In the genomic region with DNA sequence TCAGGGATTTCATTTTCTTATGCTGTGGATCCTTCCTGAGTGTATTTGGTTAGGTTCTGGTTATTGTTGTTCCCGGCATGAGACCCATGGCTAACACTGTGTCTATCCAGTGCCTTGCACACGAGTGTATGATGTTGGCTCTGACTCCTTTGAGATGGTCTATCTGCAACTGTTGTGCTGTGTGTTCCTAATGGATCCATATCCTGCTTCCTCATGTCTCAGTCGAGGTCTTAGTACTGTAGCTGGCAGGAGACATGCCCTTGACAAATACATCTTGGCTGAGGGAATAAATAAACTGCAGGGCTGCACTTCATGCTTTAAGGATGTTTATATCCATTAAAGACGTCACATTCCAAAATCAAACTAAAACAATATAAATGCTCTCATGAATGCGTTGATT, we compare ENCODE assay signal across 26 mouse cellular contexts.
"Had no signal": no experiment of that assay in that cellular context is flagged by ENCODE, and none has a peak within 500 bp of the region (broad histone marks: within the 10 kb centered on the region; RNA-seq: fewer than 3 reads in every experiment).

No protein-coding gene starts in this region.

- H3K4me2 ChIP-seq: heart, embryonic 11.5 days; heart, embryonic 13.5 days; heart, embryonic 15.5 days; hindbrain, embryonic 12.5 days; hindbrain, embryonic 15.5 days; kidney, embryonic 15.5 days; limb, embryonic 12.5 days had no signal

- H3K27ac ChIP-seq: gastrocnemius, adult 2 months; heart, embryonic 13.5 days; heart, embryonic 15.5 days; hindbrain, embryonic 10.5 days; hindbrain, embryonic 12.5 days; hindbrain, embryonic 15.5 days; hindbrain, postnatal 0 days; kidney, embryonic 15.5 days; kidney, postnatal 0 days; limb, embryonic 10.5 days; limb, embryonic 12.5 days had no signal

- H3K4me1 ChIP-seq: heart, embryonic 13.5 days; heart, embryonic 15.5 days; hindbrain, embryonic 10.5 days; hindbrain, embryonic 12.5 days; hindbrain, embryonic 15.5 days; kidney, embryonic 15.5 days; limb, embryonic 10.5 days; limb, embryonic 12.5 days had no signal

- H3K9me3 ChIP-seq: heart, embryonic 15.5 days; hindbrain, embryonic 10.5 days; hindbrain, embryonic 15.5 days; kidney, embryonic 15.5 days; limb, embryonic 10.5 days; limb, embryonic 12.5 days had no signal

- H3K9ac ChIP-seq: heart, embryonic 13.5 days; heart, embryonic 15.5 days; hindbrain, embryonic 12.5 days; hindbrain, embryonic 15.5 days; kidney, embryonic 15.5 days; limb, embryonic 12.5 days had no signal

- H3K36me3 ChIP-seq: heart, embryonic 13.5 days; heart, embryonic 15.5 days; hindbrain, embryonic 10.5 days; hindbrain, embryonic 12.5 days; hindbrain, embryonic 15.5 days; kidney, embryonic 15.5 days; limb, embryonic 10.5 days; limb, embryonic 12.5 days had no signal

- H3K4me3 ChIP-seq: gastrocnemius, adult 2 months; heart, embryonic 13.5 days; heart, embryonic 15.5 days; hindbrain, embryonic 10.5 days; hindbrain, embryonic 12.5 days; hindbrain, embryonic 15.5 days; kidney, embryonic 15.5 days; limb, embryonic 10.5 days; limb, embryonic 12.5 days had no signal

- ATAC-seq: forebrain, embryonic 16.5 days; hindbrain, postnatal 0 days; intestine, embryonic 16.5 days had no signal

- DNase-seq: gastrocnemius, adult 2 months; gastrocnemius, postnatal 10 days; gastrocnemius, postnatal 25 days; heart, adult 18-20 months; heart, postnatal 14 days; heart, postnatal 36 days; kidney, adult 11 months; kidney, adult 2 months; kidney, adult 9 months; kidney, postnatal 14 days; kidney, postnatal 36 days; layer of hippocampus, adult 9-11 months; layer of hippocampus, postnatal 36 days had no signal

- H3K27me3 ChIP-seq: heart, embryonic 13.5 days; heart, embryonic 15.5 days; hindbrain, embryonic 12.5 days; hindbrain, embryonic 15.5 days; kidney, embryonic 15.5 days; limb, embryonic 12.5 days had no signal
